Mouse (Mus musculus): ENCODE data around the gene Gpr162. TPM values are rescaled to one million over a fixed set of nuclear protein-coding genes. Genes with fewer than 3 reads are reported as not detected.

Gene Gpr162
- polyA plus RNA-seq, 1 experiment from 2014 or later, result 1.6 TPM

GRCm38 (mm10) chr6:124857840-124858530 lies 5.8 kb downstream of the Gpr162 start:
- no peaks in the 10 kb centered on the region for H3K9me3 ChIP-seq
- H3K4me1 ChIP-seq, result peaks cover 48% of the 10 kb centered on the region
- H3K27ac ChIP-seq (replicated peaks), result peak overlapping the region; percentile 92
- H3K4me2 ChIP-seq, result peak overlapping the region; percentile 91
- WGBS, result 26% methylated on average over 26 of the region's 26 CpGs
- peak overlapping the region; percentile 82 for H3K4me3 ChIP-seq
- peak overlapping the region; percentile 94 for H3K9ac ChIP-seq
- ATAC-seq (ENCODE audit: extremely low read depth, insufficient number of reproducible peaks, low FRiP score, low TSS enrichment), result no peak
- H3K27me3 ChIP-seq (replicated peaks), result peaks cover 52% of the 10 kb centered on the region
- H3K36me3 ChIP-seq, result peaks cover 9% of the 10 kb centered on the region

- peaks cover 44% of the 10 kb centered on the region for H3K27me3 ChIP-seq (replicated peaks)
- peaks cover 40% of the 10 kb centered on the region for H3K4me1 ChIP-seq
- H3K9ac ChIP-seq, result peak within 1 kb of the TSS; percentile 94
- H3K4me2 ChIP-seq, result peak within 1 kb of the TSS; percentile 91
- under 1% methylated on average over 73 of the region's 86 CpGs for WGBS
- H3K27ac ChIP-seq (replicated peaks), result peak within 1 kb of the TSS; percentile 92
- no peaks in the 10 kb centered on the region for H3K9me3 ChIP-seq
- peak within 1 kb of the TSS; percentile 82 for H3K4me3 ChIP-seq
- H3K36me3 ChIP-seq, result peaks cover 16% of the 10 kb centered on the region
- peak; percentile 57 for ATAC-seq (ENCODE audit: extremely low read depth, insufficient number of reproducible peaks, low FRiP score, low TSS enrichment)
Observed at GRCm38 (mm10) chr6:124856916-124857839, 6.6 kb downstream of the Gpr162 start, which contains the start of gene P3h3. Gene P3h3 (minus strand): TSS chr6:124857752.

GRCm38 (mm10) chr6:124856321-124856720 lies 7.5 kb downstream of the Gpr162 start:
- H3K4me3 ChIP-seq, result peak overlapping the region; percentile 82
- ATAC-seq (ENCODE audit: extremely low read depth, insufficient number of reproducible peaks, low FRiP score, low TSS enrichment), result no peak
- H3K4me1 ChIP-seq, result peaks cover 36% of the 10 kb centered on the region
- 8% methylated on average over 14 of the region's 14 CpGs for WGBS
- H3K36me3 ChIP-seq, result peaks cover 16% of the 10 kb centered on the region
- peak overlapping the region; percentile 92 for H3K27ac ChIP-seq (replicated peaks)
- peak overlapping the region; percentile 94 for H3K9ac ChIP-seq
- H3K27me3 ChIP-seq (replicated peaks), result peaks cover 35% of the 10 kb centered on the region
- H3K9me3 ChIP-seq, result no peaks in the 10 kb centered on the region
- H3K4me2 ChIP-seq, result peak overlapping the region; percentile 91

GRCm38 (mm10) chr6:124854647-124855046 lies 9.1 kb downstream of the Gpr162 start:
- Histone ChIP-seq H3K9me3 (no peaks in the 10 kb centered on the region), H3K4me3 (no peak overlapping the region), H3K4me1 (peaks cover 32% of the 10 kb centered on the region), H3K36me3 (peaks cover 25% of the 10 kb centered on the region), H3K4me2 (no peak overlapping the region), H3K9ac (no peak overlapping the region), H3K27me3 (replicated peaks) (peaks cover 23% of the 10 kb centered on the region), H3K27ac (replicated peaks) (no peak overlapping the region)
- no peak for ATAC-seq (ENCODE audit: extremely low read depth, insufficient number of reproducible peaks, low FRiP score, low TSS enrichment)
- WGBS, result 56% methylated on average over 12 of the region's 12 CpGs

GRCm38 (mm10) chr6:124850535-124850934 lies 13.2 kb downstream of the Gpr162 start:
- H3K4me1 ChIP-seq, result peaks cover 14% of the 10 kb centered on the region
- no peak overlapping the region for H3K27ac ChIP-seq (replicated peaks)
- no peak overlapping the region for H3K9ac ChIP-seq
- H3K9me3 ChIP-seq, result no peaks in the 10 kb centered on the region
- H3K4me2 ChIP-seq, result no peak overlapping the region
- no peaks in the 10 kb centered on the region; the same call in 1 of the 2 replicates for H3K27me3 ChIP-seq (replicated peaks)
- no peak for ATAC-seq (ENCODE audit: extremely low read depth, insufficient number of reproducible peaks, low FRiP score, low TSS enrichment)
- no peak overlapping the region for H3K4me3 ChIP-seq
- peaks cover 40% of the 10 kb centered on the region for H3K36me3 ChIP-seq
- WGBS, result 46% methylated on average over 8 of the region's 8 CpGs

GRCm38 (mm10) chr6:124847305-124847704 lies 16.5 kb downstream of the Gpr162 start:
- Histone ChIP-seq H3K4me2 (no peak overlapping the region), H3K27ac (replicated peaks) (no peak overlapping the region), H3K27me3 (replicated peaks) (no peaks in the 10 kb centered on the region), H3K9ac (0 out of 2 replicates have a peak overlapping the region, but pooled peaks have one; percentile 1), H3K9me3 (no peaks in the 10 kb centered on the region), H3K4me1 (peaks cover 3% of the 10 kb centered on the region; the same call in 1 of the 2 replicates), H3K36me3 (peaks cover 47% of the 10 kb centered on the region), H3K4me3 (no peak overlapping the region)
- WGBS, result 11% methylated on average over 9 of the region's 9 CpGs
- no peak for ATAC-seq (ENCODE audit: extremely low read depth, insufficient number of reproducible peaks, low FRiP score, low TSS enrichment)

- Histone ChIP-seq H3K9me3 (no peaks in the 10 kb centered on the region), H3K27ac (replicated peaks) (peak within 1 kb of the TSS; percentile 56), H3K4me3 (peak within 1 kb of the TSS; percentile 11; the same call in 1 of the 2 replicates), H3K9ac (peak within 1 kb of the TSS; percentile 72), H3K36me3 (peaks cover 28% of the 10 kb centered on the region), H3K27me3 (replicated peaks) (peaks cover 5% of the 10 kb centered on the region; the same call in 1 of the 2 replicates), H3K4me2 (peak within 1 kb of the TSS; percentile 46), H3K4me1 (peaks cover 42% of the 10 kb centered on the region)
- 20% methylated on average over 15 of the region's 15 CpGs for WGBS
- ATAC-seq (ENCODE audit: extremely low read depth, insufficient number of reproducible peaks, low FRiP score, low TSS enrichment), result 0 out of 2 replicates have a peak, but pooled peaks have one; percentile 14
Observed at GRCm38 (mm10) chr6:124840241-124841167, 23.3 kb downstream of the Gpr162 start, which contains the start of gene Gnb3. Gene Gnb3 (minus strand): TSS chr6:124840275.

GRCm38 (mm10) chr6:124839805-124840204 lies 24.0 kb downstream of the Gpr162 start:
- H3K9me3 ChIP-seq, result no peaks in the 10 kb centered on the region
- H3K4me3 ChIP-seq, result peak overlapping the region; percentile 11; the same call in 1 of the 2 replicates
- ATAC-seq (ENCODE audit: extremely low read depth, insufficient number of reproducible peaks, low FRiP score, low TSS enrichment), result 0 out of 2 replicates have a peak, but pooled peaks have one; percentile 12
- H3K9ac ChIP-seq, result peak overlapping the region; percentile 72
- H3K4me1 ChIP-seq, result peaks cover 47% of the 10 kb centered on the region
- H3K27ac ChIP-seq (replicated peaks), result peak overlapping the region; percentile 56
- H3K36me3 ChIP-seq, result peaks cover 21% of the 10 kb centered on the region
- H3K4me2 ChIP-seq, result peak overlapping the region; percentile 46
- H3K27me3 ChIP-seq (replicated peaks), result peaks cover 5% of the 10 kb centered on the region; the same call in 1 of the 2 replicates
- 0% methylated on average over 8 of the region's 8 CpGs for WGBS

GRCm38 (mm10) chr6:124836411-124836810 lies 27.4 kb downstream of the Gpr162 start:
- Histone ChIP-seq H3K9ac (no peak overlapping the region), H3K4me1 (peaks cover 55% of the 10 kb centered on the region)

GRCm38 (mm10) chr6:124835531-124835930 lies 28.3 kb downstream of the Gpr162 start:
- H3K9me3 ChIP-seq, result no peaks in the 10 kb centered on the region
- no peak for ATAC-seq (ENCODE audit: extremely low read depth, insufficient number of reproducible peaks, low FRiP score, low TSS enrichment)
- H3K4me3 ChIP-seq, result no peak overlapping the region
- WGBS, result 51% methylated on average over 10 of the region's 10 CpGs
- peaks cover 60% of the 10 kb centered on the region for H3K4me1 ChIP-seq
- no peak overlapping the region for H3K4me2 ChIP-seq
- peaks cover 35% of the 10 kb centered on the region for H3K36me3 ChIP-seq
- no peak overlapping the region for H3K27ac ChIP-seq (replicated peaks)
- peaks cover 5% of the 10 kb centered on the region; the same call in 1 of the 2 replicates for H3K27me3 ChIP-seq (replicated peaks)
- H3K9ac ChIP-seq, result no peak overlapping the region; the same call in 1 of the 2 replicates

More at GRCm38 (mm10) chr6:124836411-124836810, 27.4 kb downstream of the Gpr162 start:
- Histone ChIP-seq H3K4me3 (no peak overlapping the region), H3K36me3 (peaks cover 37% of the 10 kb centered on the region), H3K27me3 (replicated peaks) (peaks cover 5% of the 10 kb centered on the region; the same call in 1 of the 2 replicates), H3K4me2 (no peak overlapping the region), H3K27ac (replicated peaks) (no peak overlapping the region), H3K9me3 (no peaks in the 10 kb centered on the region)
- WGBS, result 66% methylated on average over 7 of the region's 7 CpGs
- no peak for ATAC-seq (ENCODE audit: extremely low read depth, insufficient number of reproducible peaks, low FRiP score, low TSS enrichment)

Data from heart, embryonic 13.5 days (tissue).